ENCODE assay signal across 12 mouse cellular contexts in the genomic region with DNA sequence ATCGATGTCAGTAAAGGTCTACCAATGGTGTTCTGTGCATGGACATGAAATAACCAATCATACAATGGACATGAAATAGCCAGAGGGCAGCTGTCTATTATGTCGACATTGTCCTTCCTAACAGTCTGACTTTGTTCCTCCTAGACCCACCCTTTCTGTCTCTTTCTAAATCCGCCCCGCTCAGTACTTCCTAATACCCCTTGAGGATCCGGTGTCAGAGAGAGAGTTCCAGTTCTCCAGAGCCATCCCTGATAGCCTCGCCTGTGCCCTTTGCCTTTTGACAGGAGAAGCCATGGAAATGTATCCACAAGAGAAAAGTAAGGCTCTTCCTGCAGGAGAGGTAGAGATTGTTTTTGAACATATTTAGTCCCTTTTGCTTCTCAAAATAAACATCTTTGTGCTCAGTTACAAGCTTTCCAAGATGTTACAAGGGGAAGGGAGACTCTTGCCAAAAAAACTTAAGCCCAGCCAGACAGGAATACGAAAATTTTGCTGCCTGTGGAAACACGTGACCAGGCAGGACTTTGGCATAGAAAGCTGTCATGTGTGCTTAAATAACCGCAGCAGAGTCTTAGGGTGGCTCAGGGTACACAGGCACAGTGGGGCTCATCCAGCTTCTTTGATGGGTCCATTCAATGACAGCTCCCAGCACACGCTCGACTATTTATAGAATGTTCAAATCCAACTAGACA.
DNase-seq lines count a peak whose midpoint lies in the region; ATAC-seq and TF ChIP-seq lines count a peak whose summit lies in the region.
"Had no signal": no experiment of that assay in that cellular context is flagged by ENCODE, and none has a peak within 500 bp of the region (broad histone marks: within the 10 kb centered on the region; RNA-seq: fewer than 3 reads in every experiment).

No protein-coding gene starts in this region.

- 50% methylated on average over 11 of the region's 11 CpGs for WGBS in heart, postnatal 0 days
- 80% methylated on average over 11 of the region's 11 CpGs for WGBS in hindbrain, embryonic 12.5 days

- peak; percentile 39; the same call in 1 of the 2 replicates for ATAC-seq in heart, postnatal 0 days (ENCODE audit: insufficient read depth, low read depth)
- ATAC-seq in hindbrain, embryonic 12.5 days (ENCODE audit: low FRiP score): no peak
- ATAC-seq: forebrain, embryonic 16.5 days; inflammation-experienced regulatory T-cells, adult 6 months had no signal

- H3K9me3 ChIP-seq in heart, postnatal 0 days (replicated peaks; ENCODE audit: control insufficient read depth, low read length): no peaks in the 10 kb centered on the region
- H3K9me3 ChIP-seq in hindbrain, embryonic 12.5 days (replicated peaks): no peaks in the 10 kb centered on the region

- H3K9ac ChIP-seq in heart, postnatal 0 days (replicated peaks; ENCODE audit: low read depth, low read length): no peak overlapping the region
- no peak overlapping the region for H3K9ac ChIP-seq in hindbrain, embryonic 12.5 days

- H3K4me1 ChIP-seq in heart, postnatal 0 days (ENCODE audit: control insufficient read depth, insufficient read depth): 0 out of 2 replicates have a peak, but pooled peaks cover 7% of the 10 kb centered on the region
- no peaks in the 10 kb centered on the region for H3K4me1 ChIP-seq in hindbrain, embryonic 12.5 days

- no peak for TF ChIP-seq CTCF in heart, postnatal 0 days (IDR thresholded peaks at IDR 0.05; ENCODE audit: low read depth)

- DNase-seq in adrenal gland, postnatal 14 days: peak; percentile 14
- DNase-seq in adrenal gland, adult 2 months: no peak
- DNase-seq in left cerebral cortex, postnatal 10 days (ENCODE audit: extremely low spot score in 1 of 2, low spot score in 2 of 2): peak; percentile 25 to 41
- no peak for DNase-seq in left cerebral cortex, adult 8-10 months (ENCODE audit: low spot score in 2 of 2)
- peak; percentile 31 for DNase-seq in heart, postnatal 0 days (ENCODE audit: low spot score)
- peak; percentile 16 for DNase-seq in lung, postnatal 36 days
- DNase-seq in retina, embryonic 14.5 days (ENCODE audit: low spot score): no peak
- DNase-seq: embryo, embryonic 11 days; thymus, postnatal 4 days had no signal

- H3K27ac ChIP-seq in heart, postnatal 0 days (ENCODE audit: low read depth): no peak overlapping the region
- H3K27ac ChIP-seq in hindbrain, embryonic 12.5 days: no peak overlapping the region

- H3K4me2 ChIP-seq in heart, postnatal 0 days (ENCODE audit: low read depth, low read length): no peak overlapping the region
- H3K4me2 ChIP-seq in hindbrain, embryonic 12.5 days (replicated peaks): no peak overlapping the region

- intact Hi-C loops in left cerebral cortex, postnatal 10 days (cut with DNase I): no loop called here

- no peaks in the 10 kb centered on the region for H3K27me3 ChIP-seq in heart, postnatal 0 days (ENCODE audit: control insufficient read depth, insufficient read depth, low read length)
- no peaks in the 10 kb centered on the region for H3K27me3 ChIP-seq in hindbrain, embryonic 12.5 days

- H3K4me3 ChIP-seq in heart, postnatal 0 days (ENCODE audit: low read depth, low read length): no peak overlapping the region
- no peak overlapping the region for H3K4me3 ChIP-seq in hindbrain, embryonic 12.5 days

- TF ChIP-seq EP300 in heart, postnatal 0 days (IDR thresholded peaks at IDR 0.05; ENCODE audit: low read depth): no peak

- no peaks in the 10 kb centered on the region for H3K36me3 ChIP-seq in heart, postnatal 0 days (replicated peaks; ENCODE audit: control insufficient read depth, insufficient read depth, low read length)
- H3K36me3 ChIP-seq in hindbrain, embryonic 12.5 days: no peaks in the 10 kb centered on the region

Comparison
In these comparisons a context has a peak if more than half of its experiments do, and no peak if none do; other contexts are left out.
1. DNase-seq: peak in adrenal gland, postnatal 14 days (single experiment), left cerebral cortex, postnatal 10 days (2 of 2), heart, postnatal 0 days (single experiment) and lung, postnatal 36 days (single experiment); none in adrenal gland, adult 2 months (single experiment), left cerebral cortex, adult 8-10 months (0 of 2) and retina, embryonic 14.5 days (single experiment).